Mouse (Mus musculus) ES-E14 (cell line): ENCODE data around the gene Psmd5.

Experiments
- ZC3H11A ChIP-seq: IDR thresholded peaks from 2 replicates; pipeline ENCODE4 v1.6.1; 2012; ENCODE audit warnings: low read depth, mild to moderate bottlenecking, inconsistent platforms, low read length, borderline replicate concordance
- ZNF384 ChIP-seq: IDR thresholded peaks from 2 replicates; pipeline ENCODE4 v1.6.1; 2012; ENCODE audit warnings: low read depth, low read length, inconsistent platforms

GRCm38 (mm10) chr2:34903652-34904405 lies 29.1 kb upstream of the Psmd5 start:
- TF ChIP-seq ZC3H11A (no peak), ZNF384 (no peak)
